Mouse (Mus musculus): ENCODE results near the gene Ephb2.

Gene Ephb2

DNA sequence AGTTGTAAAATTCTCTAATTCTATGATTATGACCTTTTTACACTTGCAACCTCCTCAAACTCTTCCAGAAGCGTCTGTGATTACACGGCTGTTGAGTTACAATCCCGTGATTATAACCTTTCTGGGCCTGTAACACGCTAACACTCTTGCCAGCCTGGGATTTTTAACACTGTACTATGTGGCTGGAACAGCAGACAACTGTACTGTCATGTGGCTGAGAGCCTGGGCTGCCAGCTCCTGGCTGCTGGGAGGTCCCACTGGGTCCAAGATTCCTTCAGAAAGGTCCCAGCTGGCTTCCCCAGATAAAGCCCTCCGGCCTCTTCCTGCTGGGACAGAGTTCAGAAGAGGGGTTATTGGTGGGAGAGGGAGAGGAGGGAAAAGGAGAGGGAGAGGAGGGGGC lies 104.0 kb downstream of the Ephb2 start:
- no peak for DNase-seq (ENCODE audit: low spot score)

DNA sequence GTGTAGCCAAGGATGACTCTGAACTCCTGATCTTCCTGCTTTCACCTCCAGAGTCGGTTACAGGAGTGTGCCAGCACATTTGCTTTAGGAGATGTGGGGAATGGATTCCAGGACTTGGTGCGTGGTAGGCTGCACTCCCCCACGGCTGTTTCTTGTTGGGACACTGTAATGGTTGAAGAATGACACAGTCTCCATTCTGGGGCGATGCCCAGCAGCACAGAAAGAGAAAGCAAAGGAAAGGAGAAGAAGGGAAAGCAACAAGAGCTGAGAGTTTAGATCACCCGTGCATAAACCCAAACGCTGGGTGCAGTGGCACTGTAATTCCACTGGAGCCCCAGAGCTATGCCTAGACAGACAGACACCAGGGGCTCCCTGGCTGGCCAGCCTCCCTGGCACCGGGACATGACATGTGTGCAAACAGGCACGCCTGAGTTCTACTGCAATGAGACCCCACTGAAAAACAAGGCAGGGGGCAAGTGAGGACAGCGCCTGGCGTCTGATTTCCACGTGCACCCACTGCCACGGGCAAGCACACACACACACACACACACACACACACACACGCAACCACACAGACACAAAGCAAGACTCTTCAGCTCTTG lies 104.7 kb downstream of the Ephb2 start:
- no peak for DNase-seq (ENCODE audit: low spot score)

DNA sequence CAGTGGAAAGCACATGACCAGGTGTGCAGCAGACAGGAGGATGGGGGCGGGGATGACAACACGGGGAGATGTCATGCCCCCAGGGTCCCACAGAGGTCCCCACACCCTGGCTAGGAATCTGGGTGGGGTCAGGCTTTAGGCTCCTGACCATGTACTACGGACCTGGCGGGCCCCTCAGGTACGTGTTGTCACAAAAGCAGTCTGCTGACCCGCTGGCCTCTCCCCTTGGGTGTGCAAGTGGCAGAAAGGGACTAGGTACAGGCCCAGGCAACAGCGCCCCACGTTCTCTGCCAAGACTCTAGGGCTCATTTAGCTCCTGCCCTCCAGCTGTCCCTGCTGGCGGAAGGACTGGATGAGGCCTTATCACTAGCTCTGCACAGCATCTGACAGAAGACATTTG lies 105.3 kb downstream of the Ephb2 start:
- no peak for DNase-seq (ENCODE audit: low spot score)

DNA sequence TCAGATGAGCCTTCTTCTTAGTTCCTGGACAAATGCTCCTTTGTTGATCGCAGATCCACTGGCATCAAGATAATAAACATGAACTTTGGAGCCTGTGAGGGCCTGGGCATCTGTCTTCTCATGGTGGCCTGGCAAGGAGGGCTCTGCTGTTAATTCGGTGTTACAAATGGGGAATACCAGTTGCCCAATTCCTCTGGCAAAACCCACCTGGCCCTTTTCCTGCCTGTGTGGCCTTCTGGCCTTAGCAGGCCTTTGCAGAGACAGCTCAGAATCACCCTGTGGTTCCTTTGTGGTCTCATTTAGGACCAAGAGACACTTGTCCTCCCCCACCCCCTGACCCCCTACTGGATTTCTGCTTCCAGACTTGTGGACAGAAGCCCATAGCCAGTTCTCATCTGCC lies 106.2 kb downstream of the Ephb2 start:
- DNase-seq (ENCODE audit: low spot score) = no peak

DNA sequence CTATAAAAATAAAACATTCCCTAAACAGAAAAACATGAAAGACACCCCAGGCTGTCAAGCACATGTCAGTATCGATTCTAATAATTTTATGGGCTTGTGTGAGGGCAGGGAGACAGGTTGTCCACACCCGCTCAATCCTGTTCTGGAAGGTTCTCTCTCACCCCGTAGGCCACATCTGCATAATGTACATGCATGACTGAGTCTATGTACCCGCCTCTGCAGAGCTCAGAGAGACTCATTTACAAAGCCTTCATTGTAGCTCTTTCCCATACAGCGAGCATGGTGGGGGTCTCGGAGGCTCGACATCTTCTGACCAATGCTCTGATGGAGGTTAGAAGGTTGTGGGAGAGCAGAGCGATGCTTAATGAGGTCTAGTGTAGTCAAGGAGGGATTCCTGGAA lies 108.8 kb downstream of the Ephb2 start:
- no peak for DNase-seq (ENCODE audit: low spot score)

DNA sequence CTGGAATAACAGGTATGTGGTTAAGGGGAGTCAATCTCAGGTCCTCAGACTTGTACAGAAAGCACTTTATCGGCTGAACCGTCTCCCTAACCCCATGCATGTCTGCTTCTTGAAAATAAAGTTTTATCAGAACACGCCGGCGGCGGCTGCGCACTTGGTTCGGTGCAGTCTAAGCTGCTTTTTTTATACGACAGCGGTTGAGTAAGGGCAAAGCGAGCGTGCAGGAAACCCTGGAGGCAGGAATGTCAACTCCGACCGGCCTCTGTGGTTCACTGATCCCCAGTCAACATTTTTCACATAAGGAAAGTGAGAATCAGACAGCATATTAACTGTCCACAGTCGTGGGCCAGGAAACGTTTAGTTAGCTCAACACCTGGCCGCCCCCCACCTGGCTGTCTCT lies 111.1 kb downstream of the Ephb2 start:
- DNase-seq (ENCODE audit: low spot score) = no peak

DNA sequence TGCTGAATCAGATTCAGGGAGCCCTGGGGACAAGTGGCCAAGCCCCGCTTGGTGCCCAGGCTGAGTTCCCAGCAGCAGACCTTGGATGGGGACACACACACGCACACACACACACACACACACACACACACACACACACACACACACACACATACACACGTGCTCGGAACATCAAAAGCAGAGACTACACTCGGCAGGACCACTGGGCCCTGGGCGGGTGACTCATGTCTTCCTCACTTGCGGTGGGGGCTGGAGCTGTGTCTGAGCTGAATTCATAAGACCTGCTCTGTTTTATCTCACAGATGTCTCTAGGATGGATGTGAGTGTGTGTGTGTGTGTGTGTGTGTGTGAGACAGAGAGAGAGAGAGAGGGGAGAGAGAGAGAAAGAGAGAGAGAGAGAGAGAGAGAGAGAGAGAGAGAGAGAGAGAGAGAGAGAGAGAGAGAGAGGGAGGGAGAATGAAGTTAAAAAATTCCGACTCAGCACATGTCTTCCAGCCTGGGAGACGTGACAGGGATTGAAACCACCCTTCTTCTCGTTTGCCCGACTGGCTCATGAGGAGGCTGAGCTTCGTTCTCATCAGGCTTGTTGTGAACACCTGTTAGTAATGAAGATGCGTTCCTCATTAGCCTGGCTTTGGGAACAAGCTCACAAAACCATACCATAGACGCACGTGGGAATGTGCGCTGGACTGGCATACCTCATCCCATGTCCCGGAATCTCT lies 113.3 kb downstream of the Ephb2 start:
- no peak for DNase-seq (ENCODE audit: low spot score)

DNA sequence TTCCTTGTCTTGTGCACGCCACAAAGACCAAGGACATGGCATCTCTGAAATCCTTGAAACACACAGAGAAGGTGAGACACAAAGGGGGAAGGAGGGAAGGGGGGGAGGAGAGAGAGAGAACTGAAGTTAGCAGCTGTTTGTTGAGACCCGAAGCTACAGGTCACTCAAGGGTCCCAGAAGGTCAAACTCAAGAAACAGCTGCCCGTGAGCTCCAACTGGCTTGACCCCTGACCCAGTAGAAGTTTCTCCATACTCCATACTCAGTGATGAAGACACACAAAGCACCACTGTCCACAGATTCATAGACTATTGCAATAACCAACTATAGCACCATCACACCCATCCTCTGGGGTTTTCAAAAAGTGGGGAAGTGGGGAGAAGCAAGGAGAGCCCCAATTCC lies 113.9 kb downstream of the Ephb2 start:
- DNase-seq (ENCODE audit: low spot score) = no peak

DNA sequence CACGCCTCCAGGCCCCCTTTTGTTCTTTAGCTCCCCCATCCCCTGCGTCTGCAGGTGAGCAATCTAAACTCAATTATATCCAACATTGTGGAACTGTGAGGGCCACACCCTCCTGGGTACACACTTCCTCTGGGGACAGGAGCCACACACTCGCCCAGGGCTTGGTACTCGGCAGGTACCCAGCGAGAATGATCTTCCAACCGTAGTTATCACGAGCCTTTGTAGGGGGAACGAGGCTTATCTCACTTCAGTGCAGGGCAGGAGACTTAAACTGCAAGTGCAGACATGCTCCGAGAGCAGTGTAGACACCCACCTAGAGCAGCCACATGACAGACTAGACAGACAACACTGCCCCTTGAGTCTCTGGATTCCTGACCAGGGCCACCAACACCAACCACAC lies 115.8 kb downstream of the Ephb2 start:
- no peak for DNase-seq (ENCODE audit: low spot score)

DNA sequence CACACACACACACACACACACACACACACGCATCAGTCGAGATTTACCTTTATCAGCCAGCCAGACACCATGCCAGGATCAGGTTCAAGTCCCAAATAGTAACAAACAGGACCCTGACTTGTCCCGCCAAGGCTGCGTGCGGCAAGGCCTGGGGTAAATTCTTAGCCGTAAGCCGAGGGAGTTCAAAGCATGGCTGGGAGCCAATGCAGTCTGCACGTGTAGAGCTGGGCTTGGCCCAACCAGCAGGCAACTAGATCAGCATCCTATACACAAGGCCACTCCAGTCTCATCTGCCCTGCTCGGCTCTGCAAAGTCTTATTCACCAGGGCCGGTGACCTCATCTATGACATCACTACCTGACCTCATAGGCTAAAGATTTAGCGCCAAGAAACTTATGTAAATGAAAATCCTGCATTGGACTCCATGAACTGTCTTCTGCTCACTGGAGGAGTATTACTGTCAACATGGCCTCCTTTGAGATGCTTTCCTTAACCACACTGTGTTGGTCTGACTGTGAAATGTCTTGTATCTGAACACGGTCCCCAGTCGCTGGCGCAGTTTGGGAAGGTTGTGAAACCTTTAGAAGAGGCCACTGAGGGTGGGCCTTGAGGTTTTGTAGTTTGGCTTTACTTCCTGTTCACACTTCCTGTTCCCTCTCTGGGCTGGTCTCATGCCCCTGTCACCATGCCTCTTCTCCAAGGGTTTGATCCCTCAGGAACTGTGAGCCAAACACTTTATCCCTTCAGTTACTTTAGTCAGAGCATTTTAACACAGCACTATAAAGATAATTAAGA lies 117.4 kb downstream of the Ephb2 start:
- no peak for DNase-seq (ENCODE audit: low spot score)

DNA sequence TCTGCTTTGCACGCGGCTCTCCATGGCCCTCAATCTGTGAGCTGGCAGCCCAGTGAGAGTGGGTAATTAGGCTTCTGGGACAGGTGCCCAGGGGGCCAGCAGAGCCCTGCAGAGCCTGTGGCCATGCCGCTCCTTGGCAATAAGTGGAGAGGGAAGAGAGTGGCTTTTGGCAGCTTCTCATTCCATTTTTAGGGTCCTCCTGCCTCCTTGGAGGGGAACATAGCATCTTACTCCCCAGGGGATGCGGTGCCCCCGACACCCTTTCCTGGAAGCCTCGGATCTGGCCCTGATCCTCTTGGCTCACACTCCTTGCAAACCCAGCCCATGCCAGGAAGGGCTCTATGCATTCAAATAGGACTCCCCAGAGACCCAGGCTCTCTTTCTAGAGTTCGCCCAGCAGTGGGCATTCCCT lies 119.2 kb downstream of the Ephb2 start:
- DNase-seq (ENCODE audit: low spot score) = no peak

DNA sequence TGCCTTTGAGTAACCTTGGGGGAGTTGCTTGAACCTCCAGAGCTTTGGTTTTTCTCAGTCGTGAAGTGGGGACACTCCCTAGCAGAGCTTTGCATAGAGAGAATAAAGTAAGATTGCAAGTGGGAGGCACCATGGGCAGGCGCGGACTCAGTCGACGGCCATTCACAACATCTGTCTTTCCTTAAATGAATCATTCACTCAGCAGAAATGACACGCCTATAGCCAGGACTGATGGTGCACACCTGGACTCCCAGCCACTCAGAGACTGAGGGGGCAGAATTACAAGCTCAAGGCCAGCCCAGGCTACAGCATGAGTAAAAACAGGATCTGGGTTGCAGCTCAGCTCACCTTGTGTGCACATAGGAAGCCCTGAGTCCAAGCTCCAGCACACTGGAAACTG lies 121.3 kb downstream of the Ephb2 start:
- DNase-seq (ENCODE audit: low spot score) = no peak

DNA sequence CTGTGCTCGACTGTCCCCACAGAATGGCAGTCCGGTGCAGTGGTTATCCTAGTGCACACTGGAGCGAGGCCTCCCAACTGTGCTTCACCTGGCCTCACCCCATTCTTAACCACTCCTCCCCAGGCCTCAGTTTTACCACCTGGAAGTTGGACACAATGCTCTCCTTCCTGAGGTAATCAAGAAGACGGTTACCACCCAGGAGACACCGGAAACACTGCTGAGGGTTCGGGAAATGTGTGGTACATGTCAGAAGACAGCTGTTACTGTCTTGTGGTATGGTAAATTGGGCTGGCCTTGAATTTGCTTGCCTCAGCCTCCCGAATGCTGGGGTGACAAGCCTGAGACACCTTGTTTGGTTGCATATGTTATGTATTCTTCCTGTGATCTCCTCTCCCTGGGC lies 121.9 kb downstream of the Ephb2 start:
- DNase-seq (ENCODE audit: low spot score) = no peak

DNA sequence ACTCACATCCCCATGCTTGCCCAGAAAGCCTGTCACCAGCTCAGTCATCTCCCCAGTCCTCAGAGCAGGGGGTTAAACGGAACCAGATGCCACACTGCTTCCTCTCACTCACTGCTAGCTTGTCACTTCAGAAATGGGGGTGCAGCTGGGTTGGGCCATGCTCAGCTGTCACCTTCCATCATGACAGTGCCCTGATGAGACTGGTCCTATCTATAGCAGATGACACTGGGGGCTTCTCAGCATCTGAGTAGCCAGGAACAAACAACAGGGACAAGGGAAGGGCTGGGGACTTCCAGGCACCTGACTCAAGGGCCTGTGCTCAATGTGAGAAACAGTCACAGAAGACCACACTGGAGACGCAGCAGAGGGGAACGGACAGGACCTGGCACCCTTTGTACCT lies 122.4 kb downstream of the Ephb2 start:
- DNase-seq (ENCODE audit: low spot score) = no peak

DNA sequence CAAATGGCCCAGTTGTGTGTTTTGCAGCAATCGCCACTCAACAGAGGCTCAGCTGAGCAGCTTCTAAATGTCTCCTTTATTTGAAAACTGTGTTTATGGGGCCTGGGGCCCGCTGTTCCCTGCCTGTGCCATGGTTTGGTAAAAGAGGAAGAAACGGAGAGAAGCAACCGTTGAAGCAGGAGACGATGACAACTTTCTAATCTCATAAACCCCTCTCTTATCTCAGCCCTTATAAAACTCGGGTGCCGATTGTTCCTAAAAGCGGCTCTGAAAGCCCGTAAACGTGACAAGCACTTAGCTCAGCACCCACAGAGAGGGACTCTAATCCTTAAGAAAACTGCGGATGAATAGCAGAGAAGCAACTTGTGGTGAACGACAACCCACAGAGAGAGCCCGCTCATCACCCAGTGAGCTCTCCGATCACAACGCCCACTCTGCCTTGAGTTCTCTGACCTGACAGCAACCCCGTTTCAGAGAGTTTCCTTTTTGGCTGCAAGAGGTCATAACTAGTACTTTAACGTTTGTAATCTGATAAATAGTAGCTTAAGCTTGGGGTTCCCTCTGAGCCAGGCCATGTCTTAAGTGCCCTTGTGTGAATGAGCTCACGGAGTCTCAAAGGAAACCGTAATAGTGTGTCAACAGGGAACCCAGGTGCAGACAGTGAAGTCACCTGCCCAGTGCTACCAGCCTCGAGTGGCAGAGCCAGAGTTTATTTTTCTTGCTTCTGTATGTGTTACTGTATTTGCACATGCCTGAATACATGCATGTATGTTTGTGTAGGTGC lies 123.6 kb downstream of the Ephb2 start:
- DNase-seq (ENCODE audit: low spot score) = no peak

DNA sequence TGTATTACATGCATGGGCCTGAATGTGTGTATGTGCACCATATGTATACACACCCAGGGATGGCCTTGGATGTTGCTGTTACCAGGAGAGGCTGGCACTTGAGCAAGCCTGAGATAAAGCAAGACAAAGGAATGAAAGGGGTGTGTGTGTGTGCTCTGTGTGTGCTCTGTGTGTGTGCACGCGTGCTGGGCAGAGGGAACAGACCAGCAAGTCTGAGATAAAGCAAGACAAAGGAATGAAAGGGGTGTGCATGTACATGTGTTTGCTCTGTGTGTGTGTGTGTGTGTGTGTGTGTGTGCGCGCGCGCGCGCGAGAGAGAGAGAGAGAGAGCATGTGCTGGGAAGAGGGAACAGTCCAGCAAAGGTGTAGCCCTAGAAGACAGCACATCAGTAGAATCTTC lies 125.4 kb downstream of the Ephb2 start:
- DNase-seq (ENCODE audit: low spot score) = no peak

DNA sequence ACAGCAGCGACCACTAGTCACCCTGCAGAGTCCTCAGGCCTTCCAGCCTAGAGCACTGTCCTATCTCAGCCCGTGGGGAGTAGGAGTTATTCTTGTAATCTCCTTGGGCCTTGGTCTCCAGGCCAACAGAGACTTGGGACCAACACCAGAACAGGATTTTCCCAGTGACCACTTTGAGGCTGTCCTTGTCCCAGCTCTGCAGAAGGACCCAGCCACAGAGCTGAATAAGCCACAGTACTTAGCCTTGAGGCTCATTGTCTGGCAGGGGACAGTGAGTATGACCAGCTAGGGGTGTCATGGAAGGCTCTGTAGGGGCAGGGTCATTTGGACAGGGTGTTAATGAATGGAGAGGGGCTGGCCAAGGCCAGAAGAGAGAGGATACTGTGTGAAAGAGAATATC lies 126.8 kb downstream of the Ephb2 start:
- no peak for DNase-seq (ENCODE audit: low spot score)

DNA sequence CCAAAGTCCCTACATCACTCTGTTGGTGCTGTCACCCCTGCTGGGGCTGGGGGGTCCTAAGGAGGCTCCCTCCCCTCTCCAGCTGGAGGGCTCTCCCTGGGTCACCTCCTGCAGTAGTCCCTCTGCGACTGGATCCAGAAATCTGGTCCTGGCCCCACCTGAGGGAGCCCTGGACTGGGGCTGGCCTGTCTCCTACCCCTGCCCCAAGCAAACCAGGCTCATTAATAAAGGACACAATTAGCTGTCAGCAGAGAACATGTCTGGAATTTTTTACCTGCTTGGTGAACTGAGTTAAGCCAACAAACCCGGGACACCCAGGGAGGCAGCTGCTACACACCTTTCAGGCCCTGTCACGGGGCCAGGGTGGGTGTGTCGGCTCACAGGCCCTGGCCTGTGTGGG lies 129.1 kb downstream of the Ephb2 start:
- no peak for DNase-seq (ENCODE audit: low spot score)

DNA sequence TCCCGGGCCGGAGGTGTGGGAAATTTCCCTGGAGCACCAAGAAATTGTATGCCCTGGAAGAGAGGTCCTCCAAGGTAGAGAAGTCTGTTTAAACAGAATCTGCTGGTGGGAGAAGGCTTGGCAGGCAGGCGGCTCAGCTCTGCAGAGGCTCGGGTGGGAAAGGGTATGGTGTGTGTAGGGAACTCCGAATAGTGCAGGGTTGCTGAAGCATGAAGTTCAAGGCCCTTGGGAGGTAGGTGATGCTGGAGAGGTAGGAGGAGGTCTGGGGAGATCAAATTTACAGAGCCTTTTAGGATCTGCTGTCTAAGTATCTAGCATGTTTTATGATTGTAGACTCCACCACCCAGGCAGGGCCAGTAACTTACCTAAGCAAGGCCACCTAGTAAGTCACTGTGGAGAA lies 130.7 kb downstream of the Ephb2 start:
- no peak for DNase-seq (ENCODE audit: low spot score)

DNA sequence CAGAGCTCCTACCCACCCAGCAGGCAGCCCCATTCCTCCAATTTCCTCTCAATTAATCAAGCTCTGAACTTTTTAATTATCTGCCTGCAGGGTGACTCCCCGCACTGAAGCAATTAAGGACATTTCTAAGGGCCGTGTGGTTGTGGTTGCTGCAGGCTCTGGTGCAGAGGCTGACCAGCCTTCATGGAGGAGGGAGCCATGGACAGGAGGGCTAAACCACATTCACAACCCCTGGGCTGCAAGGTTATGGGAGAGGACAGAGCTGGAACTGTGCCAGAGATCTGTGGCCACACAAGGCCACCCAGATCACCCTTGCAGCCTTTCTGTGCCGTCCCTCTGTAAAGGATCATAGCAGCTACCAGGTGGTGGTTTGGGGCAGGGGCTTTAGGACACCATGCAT lies 131.2 kb downstream of the Ephb2 start:
- no peak for DNase-seq (ENCODE audit: low spot score)

DNA sequence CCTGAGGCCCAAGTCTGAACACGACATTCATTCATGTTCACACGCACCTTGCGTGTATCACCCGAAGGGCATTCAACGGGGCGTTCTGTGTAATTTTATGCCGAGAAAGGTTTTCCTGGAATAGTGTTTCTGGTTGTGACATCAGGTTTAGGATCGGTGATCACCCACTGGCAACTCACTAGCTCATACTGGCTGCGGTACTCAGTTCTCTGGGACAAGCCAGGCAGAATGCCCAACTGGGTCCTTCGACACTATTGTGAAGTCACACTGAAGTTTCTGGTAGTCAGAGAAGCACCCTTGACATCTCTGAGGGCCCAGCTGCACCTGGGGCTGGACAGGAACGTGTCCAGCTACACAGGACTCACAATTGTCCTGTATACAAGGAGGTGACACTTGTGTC lies 132.4 kb downstream of the Ephb2 start:
- DNase-seq (ENCODE audit: low spot score) = no peak

DNA sequence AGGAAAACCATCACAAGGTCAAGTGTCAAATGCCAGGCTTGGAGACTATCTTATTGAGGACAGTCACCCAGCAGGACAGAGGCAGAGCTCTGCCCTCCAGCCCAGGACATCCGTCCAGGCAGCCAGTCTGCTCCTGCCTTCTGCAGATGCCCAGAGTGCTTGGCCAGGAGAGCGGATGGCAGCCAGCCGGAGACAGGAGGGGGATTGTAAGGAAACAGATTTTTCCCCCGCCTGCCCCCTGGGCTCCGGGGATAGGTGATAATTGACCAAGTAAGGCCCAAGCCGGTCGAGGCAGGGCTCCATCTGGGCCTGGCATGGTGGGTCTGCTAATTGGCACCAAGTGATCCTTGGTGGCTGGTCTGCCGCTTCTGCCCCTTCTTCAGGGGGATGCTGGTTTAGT lies 133.3 kb downstream of the Ephb2 start:
- no peak for DNase-seq (ENCODE audit: low spot score)

DNA sequence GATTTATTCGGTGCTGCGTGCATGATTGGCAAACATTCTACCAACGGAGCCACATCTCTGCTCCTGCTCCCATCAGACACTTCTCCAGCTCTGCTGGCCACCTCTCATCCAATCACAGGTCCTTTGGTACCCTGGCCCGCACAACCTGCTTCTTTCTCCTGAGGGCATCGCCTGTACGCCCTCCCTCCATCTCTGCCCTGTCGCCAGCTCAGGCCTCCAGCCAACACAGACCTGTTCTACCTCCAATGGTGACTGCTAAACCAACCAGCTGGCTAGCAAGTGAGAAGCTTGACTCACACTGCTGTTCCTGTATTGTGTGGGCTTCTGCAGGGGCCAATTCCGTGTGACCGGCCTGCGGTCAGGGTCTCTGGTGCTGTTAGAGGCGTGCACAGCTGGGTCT lies 134.6 kb downstream of the Ephb2 start:
- DNase-seq (ENCODE audit: low spot score) = no peak
